Mouse (Mus musculus): ENCODE data around the gene Itsn1.
A peak's percentile ranks its signal among the peaks of the same experiment; 100 is the strongest.

The Itsn1 gene

GRCm38 (mm10) chr16:91768586-91768985, 39.5 kb downstream of the Itsn1 start:
- no peak for DNase-seq (ENCODE audit: low spot score)

GRCm38 (mm10) chr16:91769911-91770310, 40.8 kb downstream of the Itsn1 start:
- DNase-seq (ENCODE audit: low spot score): no peak

- DNase-seq (ENCODE audit: low spot score): no peak
Observed at GRCm38 (mm10) chr16:91770662-91771061, 41.6 kb downstream of the Itsn1 start.

- DNase-seq (ENCODE audit: low spot score): no peak
Observed at GRCm38 (mm10) chr16:91771334-91771733, 42.3 kb downstream of the Itsn1 start.

- DNase-seq (ENCODE audit: low spot score): no peak
Observed at GRCm38 (mm10) chr16:91772586-91772985, 43.5 kb downstream of the Itsn1 start.

GRCm38 (mm10) chr16:91779576-91779975, 50.5 kb downstream of the Itsn1 start:
- no peak for DNase-seq (ENCODE audit: low spot score)

- no peak for DNase-seq (ENCODE audit: low spot score)
Observed at GRCm38 (mm10) chr16:91780151-91780550, 51.1 kb downstream of the Itsn1 start.

- no peak for DNase-seq (ENCODE audit: low spot score)
Observed at GRCm38 (mm10) chr16:91780826-91781225, 51.7 kb downstream of the Itsn1 start.

- DNase-seq (ENCODE audit: low spot score): no peak
Observed at GRCm38 (mm10) chr16:91783191-91783590, 54.1 kb downstream of the Itsn1 start.

GRCm38 (mm10) chr16:91784298-91784697, 55.2 kb downstream of the Itsn1 start:
- no peak for DNase-seq (ENCODE audit: low spot score)

GRCm38 (mm10) chr16:91786425-91786824, 57.3 kb downstream of the Itsn1 start:
- no peak for DNase-seq (ENCODE audit: low spot score)

GRCm38 (mm10) chr16:91789728-91790127, 60.6 kb downstream of the Itsn1 start:
- DNase-seq (ENCODE audit: low spot score): no peak

GRCm38 (mm10) chr16:91792477-91793196, 63.6 kb downstream of the Itsn1 start:
- no peak for DNase-seq (ENCODE audit: low spot score)

GRCm38 (mm10) chr16:91793507-91794278, 64.6 kb downstream of the Itsn1 start:
- no peak for DNase-seq (ENCODE audit: low spot score)

- no peak for DNase-seq (ENCODE audit: low spot score)
Observed at GRCm38 (mm10) chr16:91794306-91794705, 65.2 kb downstream of the Itsn1 start.

- DNase-seq (ENCODE audit: low spot score): no peak
Observed at GRCm38 (mm10) chr16:91795044-91795443, 66.0 kb downstream of the Itsn1 start.

- no peak for DNase-seq (ENCODE audit: low spot score)
Observed at GRCm38 (mm10) chr16:91795606-91796005, 66.5 kb downstream of the Itsn1 start.

- no peak for DNase-seq (ENCODE audit: low spot score)
Observed at GRCm38 (mm10) chr16:91801426-91801825, 72.3 kb downstream of the Itsn1 start.

- DNase-seq (ENCODE audit: low spot score): no peak
Observed at GRCm38 (mm10) chr16:91802461-91803062, 73.5 kb downstream of the Itsn1 start.

GRCm38 (mm10) chr16:91804418-91804817, 75.3 kb downstream of the Itsn1 start:
- DNase-seq (ENCODE audit: low spot score): peak; percentile 89

GRCm38 (mm10) chr16:91804831-91805230, 75.8 kb downstream of the Itsn1 start:
- no peak for DNase-seq (ENCODE audit: low spot score)

GRCm38 (mm10) chr16:91810235-91810634, 81.2 kb downstream of the Itsn1 start:
- DNase-seq (ENCODE audit: low spot score): no peak

- DNase-seq (ENCODE audit: low spot score): no peak
Observed at GRCm38 (mm10) chr16:91811339-91811738, 82.3 kb downstream of the Itsn1 start.

Measured in c-Kit-positive CD71-positive TER-119-positive erythroid progenitor cells, embryonic 14.5 days (primary cell).